Mouse (Mus musculus) bone marrow, adult 2 months (tissue): ENCODE measurements at regions not wholly inside any gene's neighbourhood (a gene's known extent, or its start where the extent isn't known, plus 50 kb on each side); places are given as distances from the start of the nearest gene placed in this dataset.

ENCODE experiments used
- H3K27ac ChIP-seq: fragments of 200-500 bp; 2 replicates; pipeline ENCODE4 v1.5.1; 2012; ENCODE audit warnings: low read depth, mild to moderate bottlenecking, control low read depth, inconsistent platforms, low read length; ENCODE audit not compliant: control insufficient read depth, poor library complexity, insufficient read depth
- H3K4me1 ChIP-seq: fragments of 200-500 bp; 2 replicates; pipeline ENCODE4 v1.6.1; 2011; ENCODE audit warnings: low read length; ENCODE audit not compliant: control insufficient read depth, insufficient read depth
- H3K4me3 ChIP-seq: fragments of 200-500 bp; replicated peaks from 2 replicates; pipeline ENCODE3; 2011; ENCODE audit warnings: mild to moderate bottlenecking, low read depth, low read length, control low read depth; ENCODE audit not compliant: control insufficient read depth
- CTCF ChIP-seq: fragments of 200-500 bp; IDR thresholded peaks from 2 replicates; pipeline ENCODE4 v1.5.1; 2011; ENCODE audit warnings: low read length, control low read depth; ENCODE audit not compliant: control insufficient read depth, insufficient read depth
- POLR2A ChIP-seq: fragments of 200-500 bp; IDR thresholded peaks from 2 replicates; pipeline ENCODE4 v1.6.1; 2011; ENCODE audit warnings: low read depth, mild to moderate bottlenecking, control low read depth, low read length, borderline replicate concordance; ENCODE audit not compliant: control insufficient read depth
- WGBS: fragments of 180-500 bp; shearing (Covaris S2); methylation state at CpG from one replicate; pipeline ENCODE4 v1.1.7; 2018; 5-methylcytosine and 5-hydroxymethylcytosine counted together

GRCm38 (mm10) chr2:172800801-172801200 is 139.3 kb downstream of the Bmp7 start:
- H3K27ac ChIP-seq = no peak overlapping the region
- WGBS = 85% methylated on average over 9 of the region's 9 CpGs
- no peak for TF ChIP-seq CTCF
- TF ChIP-seq POLR2A = no peak
- no peaks in the 10 kb centered on the region for H3K4me1 ChIP-seq
- H3K4me3 ChIP-seq = no peak overlapping the region

- 33% methylated on average over 3 of the region's 4 CpGs for WGBS
- H3K27ac ChIP-seq = no peak overlapping the region
- no peak for TF ChIP-seq CTCF
- no peak for TF ChIP-seq POLR2A
- no peaks in the 10 kb centered on the region for H3K4me1 ChIP-seq
- H3K4me3 ChIP-seq = no peak overlapping the region
Observed at GRCm38 (mm10) chr2:172801804-172802203, 138.3 kb downstream of the Bmp7 start.

- WGBS = 74% methylated on average over 4 of the region's 4 CpGs
- no peaks in the 10 kb centered on the region for H3K4me1 ChIP-seq
- no peak for TF ChIP-seq CTCF
- H3K27ac ChIP-seq = no peak overlapping the region
- H3K4me3 ChIP-seq = no peak overlapping the region
Observed at GRCm38 (mm10) chr2:172807446-172807845, 132.7 kb downstream of the Bmp7 start.

- Histone ChIP-seq H3K27ac (no peak overlapping the region), H3K4me3 (no peak overlapping the region), H3K4me1 (no peaks in the 10 kb centered on the region)
- WGBS = 78% methylated on average over 2 of the region's 2 CpGs
- TF ChIP-seq POLR2A (no peak), CTCF (no peak)
Observed at GRCm38 (mm10) chr2:172809306-172809705, 130.8 kb downstream of the Bmp7 start.

- TF ChIP-seq POLR2A (no peak), CTCF (no peak)
- H3K4me3 ChIP-seq = no peak overlapping the region
- no peak overlapping the region for H3K27ac ChIP-seq
- no peaks in the 10 kb centered on the region for H3K4me1 ChIP-seq
- WGBS = 61% methylated on average over 11 of the region's 11 CpGs
Observed at GRCm38 (mm10) chr2:172813319-172813718, 126.8 kb downstream of the Bmp7 start.

- H3K27ac ChIP-seq = no peak overlapping the region
- H3K4me3 ChIP-seq = no peak overlapping the region
- no peak for TF ChIP-seq CTCF
- TF ChIP-seq POLR2A = no peak
- no peaks in the 10 kb centered on the region for H3K4me1 ChIP-seq
- WGBS = 52% methylated on average over 4 of the region's 4 CpGs
Observed at GRCm38 (mm10) chr2:172813906-172814305, 126.2 kb downstream of the Bmp7 start.

GRCm38 (mm10) chr2:172815146-172815545 is 125.0 kb downstream of the Bmp7 start:
- H3K4me3 ChIP-seq = no peak overlapping the region
- no peaks in the 10 kb centered on the region for H3K4me1 ChIP-seq
- TF ChIP-seq POLR2A (no peak), CTCF (no peak)
- no peak overlapping the region for H3K27ac ChIP-seq
- WGBS = 95% methylated on average over 7 of the region's 7 CpGs

GRCm38 (mm10) chr2:172817058-172817745 is 122.9 kb downstream of the Bmp7 start:
- H3K27ac ChIP-seq = no peak overlapping the region; the same call in 1 of the 2 replicates
- H3K4me3 ChIP-seq = no peak overlapping the region
- TF ChIP-seq POLR2A (no peak), CTCF (no peak)
- no peaks in the 10 kb centered on the region for H3K4me1 ChIP-seq
- 40% methylated on average over 8 of the region's 8 CpGs for WGBS
